Mouse (Mus musculus): Measurements from ENCODE around the gene Caln1. TPM values are rescaled to one million over a fixed set of nuclear protein-coding genes. Genes with fewer than 3 reads are reported as not detected.
A peak's percentile ranks its signal among the peaks of the same experiment; 100 is the strongest.

The Caln1 gene
- total and polyA plus RNA-seq, 3 experiments, result not detected

- H3K4me3 ChIP-seq (ENCODE audit: control insufficient read depth in 1 of 2, insufficient read depth in 1 of 2, low read depth in 2 of 2, low read length in 2 of 2), result no peak overlapping the region
- no peaks in the 10 kb centered on the region for H3K79me2 ChIP-seq (ENCODE audit: control insufficient read depth, insufficient read depth, low read length, poor library complexity)
- no peak for DNase-seq (ENCODE audit: low read depth, low spot score)
- no peak overlapping the region for H3K27ac ChIP-seq (ENCODE audit: control insufficient read depth, low read depth, low read length)
- TF ChIP-seq ZNF384 (IDR thresholded peaks at IDR 0.05; ENCODE audit: low read depth, low read length) (no peak), HCFC1 (IDR thresholded peaks at IDR 0.05; ENCODE audit: low read depth, low read length) (no peak), GABPA (IDR thresholded peaks at IDR 0.05; ENCODE audit: low read depth, low read length) (no peak), UBTF (IDR thresholded peaks at IDR 0.05; ENCODE audit: borderline replicate concordance, insufficient read depth, low read depth, low read length) (no peak), JUND (IDR thresholded peaks at IDR 0.05; ENCODE audit: low read depth, low read length) (no peak), TBP (IDR thresholded peaks at IDR 0.05; ENCODE audit: low read depth, low read length) (no peak), POLR2AphosphoS5 (IDR thresholded peaks at IDR 0.05; ENCODE audit: borderline replicate concordance, low read depth, low read length) (no peak), POLR2AphosphoS2 (IDR thresholded peaks at IDR 0.05; ENCODE audit: low read length) (no peak), NRF1 (IDR thresholded peaks at IDR 0.05; ENCODE audit: insufficient read depth, low read depth, low read length, poor library complexity, severe bottlenecking) (no peak), TCF12 (IDR thresholded peaks at IDR 0.05; ENCODE audit: low read depth, low read length) (no peak), MXI1 (IDR thresholded peaks at IDR 0.05; ENCODE audit: low read depth, low read length) (no peak), SIN3A (IDR thresholded peaks at IDR 0.05; ENCODE audit: low read length) (no peak)
- H3K27me3 ChIP-seq (ENCODE audit: control insufficient read depth in 1 of 2, insufficient read depth in 2 of 2, low read length in 2 of 2), result no peaks in the 10 kb centered on the region
- H3K36me3 ChIP-seq (ENCODE audit: control insufficient read depth in 1 of 2, insufficient read depth in 2 of 2, low read length in 2 of 2), result no peaks in the 10 kb centered on the region
- H3K9ac ChIP-seq (ENCODE audit: control insufficient read depth, low read depth, low read length, poor library complexity, severe bottlenecking), result no peak overlapping the region
- H3K9me3 ChIP-seq (replicated peaks; ENCODE audit: insufficient read depth, low read length), result no peaks in the 10 kb centered on the region
- H3K4me1 ChIP-seq (ENCODE audit: control insufficient read depth in 1 of 2, insufficient read depth in 2 of 2, low read length in 2 of 2), result no peaks in the 10 kb centered on the region
Observed at GRCm38 (mm10) chr5:130810846-130811245, 441.6 kb downstream of the Caln1 start.

GRCm38 (mm10) chr5:130811266-130811665 lies 442.0 kb downstream of the Caln1 start:
- no peaks in the 10 kb centered on the region for H3K27me3 ChIP-seq (ENCODE audit: control insufficient read depth in 1 of 2, insufficient read depth in 2 of 2, low read length in 2 of 2)
- no peak overlapping the region for H3K4me3 ChIP-seq (ENCODE audit: control insufficient read depth in 1 of 2, insufficient read depth in 1 of 2, low read depth in 2 of 2, low read length in 2 of 2)
- no peak for DNase-seq (ENCODE audit: low read depth, low spot score)
- no peaks in the 10 kb centered on the region for H3K79me2 ChIP-seq (ENCODE audit: control insufficient read depth, insufficient read depth, low read length, poor library complexity)
- no peak overlapping the region for H3K9ac ChIP-seq (ENCODE audit: control insufficient read depth, low read depth, low read length, poor library complexity, severe bottlenecking)
- no peak overlapping the region for H3K27ac ChIP-seq (ENCODE audit: control insufficient read depth, low read depth, low read length)
- no peaks in the 10 kb centered on the region for H3K9me3 ChIP-seq (replicated peaks; ENCODE audit: insufficient read depth, low read length)
- no peaks in the 10 kb centered on the region for H3K36me3 ChIP-seq (ENCODE audit: control insufficient read depth in 1 of 2, insufficient read depth in 2 of 2, low read length in 2 of 2)
- no peaks in the 10 kb centered on the region for H3K4me1 ChIP-seq (ENCODE audit: control insufficient read depth in 1 of 2, insufficient read depth in 2 of 2, low read length in 2 of 2)
- TF ChIP-seq NELFE (IDR thresholded peaks at IDR 0.05; ENCODE audit: low read depth, low read length), result no peak
- TF ChIP-seq MAFK (IDR thresholded peaks at IDR 0.05; ENCODE audit: borderline replicate concordance, low read depth, low read length), result no peak
- TF ChIP-seq MAZ (IDR thresholded peaks at IDR 0.05; ENCODE audit: low read depth, low read length), result no peak
- TF ChIP-seq CTCF (IDR thresholded peaks at IDR 0.05 in 2 of 3, conservative IDR thresholded peaks at IDR 0.05 in 1 of 3; ENCODE audit: control insufficient read depth in 1 of 3, insufficient read depth in 1 of 3, low read depth in 2 of 3, low read length in 3 of 3, poor library complexity in 1 of 3, severe bottlenecking in 1 of 3), result peak in 2 of 3 experiments; percentile 16 to 26; a peak in 2 of 6 replicates
- TF ChIP-seq HCFC1 (IDR thresholded peaks at IDR 0.05; ENCODE audit: low read depth, low read length), result no peak
- TF ChIP-seq KAT2A (conservative IDR thresholded peaks at IDR 0.05; ENCODE audit: low read depth, low read length), result no peak
- no peak for TF ChIP-seq NRF1 (IDR thresholded peaks at IDR 0.05; ENCODE audit: insufficient read depth, low read depth, low read length, poor library complexity, severe bottlenecking)
- TF ChIP-seq MXI1 (IDR thresholded peaks at IDR 0.05; ENCODE audit: low read depth, low read length), result no peak
- TF ChIP-seq USF2 (IDR thresholded peaks at IDR 0.05; ENCODE audit: borderline replicate concordance in 1 of 2, insufficient read depth in 1 of 2, low read depth in 1 of 2, low read length in 2 of 2), result no peak
- TF ChIP-seq TAL1 (IDR thresholded peaks at IDR 0.05; ENCODE audit: low read length), result no peak
- no peak for TF ChIP-seq E2F4 (IDR thresholded peaks at IDR 0.05; ENCODE audit: borderline replicate concordance, low read depth, low read length)
- TF ChIP-seq MEF2A (IDR thresholded peaks at IDR 0.05; ENCODE audit: extremely low read depth, insufficient replicate concordance, low read depth, low read length, poor library complexity, severe bottlenecking), result no peak
- no peak for TF ChIP-seq RCOR1 (IDR thresholded peaks at IDR 0.05; ENCODE audit: low read depth, low read length)
- TF ChIP-seq USF1 (IDR thresholded peaks at IDR 0.05; ENCODE audit: low read depth, low read length), result no peak
- no peak for TF ChIP-seq JUND (IDR thresholded peaks at IDR 0.05; ENCODE audit: low read depth, low read length)
- TF ChIP-seq RAD21 (IDR thresholded peaks at IDR 0.05; ENCODE audit: low read depth, low read length), result peak; percentile 8
